Mouse (Mus musculus) embryonic fibroblast, embryonic 13.5 days (primary cell): Measurements from ENCODE around the gene Chrne. TPM values are rescaled to one million over a fixed set of nuclear protein-coding genes. Genes with fewer than 3 reads are reported as not detected.
"Not testable (repeated sequence)": the region's sequence is repeated elsewhere in the genome, so short reads cannot be mapped to it uniquely, and the experiment has no call there.

Experiments used
- H3K27ac ChIP-seq: 2 replicates; pipeline ENCODE4 v1.5.1; 2012; ENCODE audit warnings: low read length, control low read depth, inconsistent platforms; ENCODE audit not compliant: insufficient read depth
- H3K4me1 ChIP-seq: 2 replicates; pipeline ENCODE4 v1.6.1; 2011; ENCODE audit warnings: low read length; ENCODE audit not compliant: control insufficient read depth, insufficient read depth
- H3K4me3 ChIP-seq: 2 replicates; pipeline ENCODE4 v1.5.1; 2011; ENCODE audit warnings: mild to moderate bottlenecking, control low read depth, low read length; ENCODE audit not compliant: insufficient read depth
- CTCF ChIP-seq: IDR thresholded peaks from 2 replicates; pipeline ENCODE4 v1.5.1; 2011; ENCODE audit warnings: mild to moderate bottlenecking, control low read depth, low read length, moderate library complexity, borderline replicate concordance; ENCODE audit not compliant: insufficient read depth
- POLR2A ChIP-seq: IDR thresholded peaks from 2 replicates; pipeline ENCODE4 v1.6.1; 2011; ENCODE audit warnings: low read depth, mild to moderate bottlenecking, control low read depth, low read length, moderate library complexity
- polyA plus RNA-seq: library from polyadenylated mRNA; stranded (reverse); fragments of >200 nt; gene quantifications from 2 replicates; pipeline ENCODE4 v1.2.4, GENCODE M21; 2011; ENCODE audit warnings: low read depth; ENCODE audit not compliant: missing spikeins, insufficient read length

The Chrne gene
- polyA plus RNA-seq, 1 experiment: not detected

- Histone ChIP-seq H3K27ac (no peak overlapping the region), H3K4me1 (peaks cover 39% of the 10 kb centered on the region), H3K4me3 (no peak overlapping the region)
- TF ChIP-seq POLR2A (no peak), CTCF (no peak)
These were observed 40.1 kb downstream of the Chrne start for GRCm38 (mm10) chr11:70578962-70579361.

GRCm38 (mm10) chr11:70577201-70577600, 41.8 kb downstream of the Chrne start:
- H3K4me1 ChIP-seq: peaks cover 46% of the 10 kb centered on the region
- H3K4me3 ChIP-seq: no peak overlapping the region
- no peak overlapping the region for H3K27ac ChIP-seq
- TF ChIP-seq CTCF (no peak), POLR2A (no peak)

GRCm38 (mm10) chr11:70573872-70574271, 45.1 kb downstream of the Chrne start:
- no peak overlapping the region for H3K4me3 ChIP-seq
- H3K4me1 ChIP-seq: peaks cover 33% of the 10 kb centered on the region
- peak overlapping the region; percentile 75 for H3K27ac ChIP-seq
- no peak for TF ChIP-seq CTCF
- TF ChIP-seq POLR2A: no peak

- Histone ChIP-seq H3K4me1 (peaks cover 25% of the 10 kb centered on the region), H3K27ac (peak overlapping the region; percentile 20; the same call in 1 of the 2 replicates), H3K4me3 (no peak overlapping the region)
- TF ChIP-seq CTCF: no peak
- no peak for TF ChIP-seq POLR2A
These were observed 46.6 kb downstream of the Chrne start for GRCm38 (mm10) chr11:70572348-70572902.

GRCm38 (mm10) chr11:70571641-70572040, 47.4 kb downstream of the Chrne start:
- no peak for TF ChIP-seq CTCF
- TF ChIP-seq POLR2A: no peak
- H3K27ac ChIP-seq: no peak overlapping the region; the same call in 1 of the 2 replicates

GRCm38 (mm10) chr11:70570614-70571013, 48.4 kb downstream of the Chrne start:
- not testable (repeated sequence) for H3K27ac ChIP-seq, H3K4me3 ChIP-seq
- H3K4me1 ChIP-seq: peaks cover 16% of the 10 kb centered on the region

More at GRCm38 (mm10) chr11:70571641-70572040, 47.4 kb downstream of the Chrne start:
- peaks cover 18% of the 10 kb centered on the region for H3K4me1 ChIP-seq
- H3K4me3 ChIP-seq: no peak overlapping the region

- H3K4me3 ChIP-seq: no peak overlapping the region
- no peak overlapping the region for H3K27ac ChIP-seq
- TF ChIP-seq CTCF: no peak
- no peak for TF ChIP-seq POLR2A
- no peaks in the 10 kb centered on the region; the same call in 1 of the 2 replicates for H3K4me1 ChIP-seq
These were observed 52.4 kb downstream of the Chrne start for GRCm38 (mm10) chr11:70566586-70566985.

Other genes starting within 250 kb of the Chrne start
- 24.3 and 27.5 TPM in 2 replicates for gene Pelp1, start 209.2 kb downstream of the Chrne start, polyA plus RNA-seq
- gene Arrb2, start 186.6 kb downstream of the Chrne start, polyA plus RNA-seq: 9.1 and 10.1 TPM in 2 replicates
- 14.0 and 14.1 TPM in 2 replicates for gene Med11, start 167.3 kb downstream of the Chrne start, polyA plus RNA-seq
- gene Zmynd15, start 159.8 kb downstream of the Chrne start, polyA plus RNA-seq: 0.19 and 0.20 TPM in 2 replicates
- 4.1 and 6.0 TPM in 2 replicates for gene Cxcl16, start 159.2 kb downstream of the Chrne start, polyA plus RNA-seq
- not detected in 2 replicates for gene Tm4sf5, start 114.0 kb downstream of the Chrne start, polyA plus RNA-seq
- gene Vmo1, start 104.6 kb downstream of the Chrne start, polyA plus RNA-seq: 0.79 TPM in 1 of 2 replicates, not detected in the other
- gene Gltpd2, start 100.0 kb downstream of the Chrne start, polyA plus RNA-seq: not detected in 2 replicates
- gene Psmb6, start 93.8 kb downstream of the Chrne start, polyA plus RNA-seq: 162 and 177 TPM in 2 replicates
- gene Gm40193, start 86.3 kb downstream of the Chrne start, polyA plus RNA-seq: not detected in 2 replicates
- gene Pld2, start 79.2 kb downstream of the Chrne start, polyA plus RNA-seq: 19.7 and 23.3 TPM in 2 replicates
- gene Mink1, start 56.3 kb downstream of the Chrne start, polyA plus RNA-seq: 36.2 and 37.0 TPM in 2 replicates
- not detected in 2 replicates for gene 4930544D05Rik, start 3.4 kb downstream of the Chrne start, polyA plus RNA-seq
- not detected in 2 replicates for gene Gp1ba, start 19.9 kb upstream of the Chrne start, polyA plus RNA-seq
- gene Rnf167, start 28.0 kb upstream of the Chrne start, polyA plus RNA-seq: 14.9 and 19.5 TPM in 2 replicates
- gene Slc25a11, start 28.3 kb upstream of the Chrne start, polyA plus RNA-seq: 75.9 and 81.1 TPM in 2 replicates
- gene Pfn1, start 35.4 kb upstream of the Chrne start, polyA plus RNA-seq: 1,131 and 1,278 TPM in 2 replicates
- gene Eno3, start 38.0 kb upstream of the Chrne start, polyA plus RNA-seq: 15.6 and 31.0 TPM in 2 replicates
- 91.1 and 106 TPM in 2 replicates for gene Spag7, start 50.2 kb upstream of the Chrne start, polyA plus RNA-seq
- gene Camta2, start 68.9 kb upstream of the Chrne start, polyA plus RNA-seq: 15.3 and 16.4 TPM in 2 replicates
- 1.2 and 2.4 TPM in 2 replicates for gene Inca1, start 80.9 kb upstream of the Chrne start, polyA plus RNA-seq
- gene Kif1c, start 81.3 kb upstream of the Chrne start, polyA plus RNA-seq: 88.5 and 112 TPM in 2 replicates
- 1.5 and 2.5 TPM in 2 replicates for gene Zfp3, start 145.0 kb upstream of the Chrne start, polyA plus RNA-seq
- not detected in 2 replicates for gene Scimp, start 193.4 kb upstream of the Chrne start, polyA plus RNA-seq
- 54.8 and 57.8 TPM in 2 replicates for gene Rabep1, start 225.6 kb upstream of the Chrne start, polyA plus RNA-seq